Mouse (Mus musculus) liver, embryonic 14.5 days (tissue): ENCODE measurements around the gene Foxn3. TPM values are rescaled to one million over a fixed set of nuclear protein-coding genes. Genes with fewer than 3 reads are reported as not detected.

Experiments
- ATAC-seq: fragments of 200-750 bp; cut with Nextera tagmentation; 2 replicates; pipeline ENCODE4 v1.8.0; 2017; ENCODE audit warnings: moderate number of reproducible peaks, mild to moderate bottlenecking, moderate library complexity; ENCODE audit not compliant: insufficient read depth
- DNase-seq, 3 experiments: peaks; one replicate each; pipeline ENCODE4 v3.0.0-alpha.2; 2012 to 2013; ENCODE audit warnings: low read depth in 3 of 3, low spot score in 3 of 3
- H3K27ac ChIP-seq: fragments of 300-500 bp; sonication (generic); 2 replicates; pipeline ENCODE4 v1.5.1; 2014; ENCODE audit warnings: moderate library complexity, mild to moderate bottlenecking, control low read depth, inconsistent platforms
- H3K27me3 ChIP-seq: fragments of 300-500 bp; sonication (generic); 2 replicates; pipeline ENCODE4 v1.6.1; 2014; ENCODE audit warnings: mild to moderate bottlenecking, low read length, moderate library complexity; ENCODE audit not compliant: control insufficient read depth, insufficient read depth
- H3K36me3 ChIP-seq: fragments of 300-500 bp; sonication (generic); replicated peaks from 2 replicates; pipeline ENCODE4 v1.6.1; 2014; ENCODE audit warnings: low read depth; ENCODE audit not compliant: control insufficient read depth, insufficient read depth
- H3K4me1 ChIP-seq, 2 experiments: fragments of 200-500 bp in 1 of 2; fragments of 300-500 bp in 1 of 2; sonication (generic) in 1 of 2; replicated peaks; 2 replicates each; pipeline ENCODE4 v1.6.1; 2012 to 2014; ENCODE audit warnings: antibody characterized with exemption in 1 of 2, inconsistent platforms in 1 of 2, low read length in 1 of 2; ENCODE audit not compliant: control insufficient read depth in 2 of 2, insufficient read depth in 2 of 2
- H3K4me2 ChIP-seq: fragments of 300-500 bp; sonication (generic); 2 replicates; pipeline ENCODE4 v1.6.1; 2014; ENCODE audit warnings: low read depth, mild to moderate bottlenecking, control low read depth, moderate library complexity
- H3K4me3 ChIP-seq, 2 experiments: fragments of 200-500 bp in 1 of 2; fragments of 300-500 bp in 1 of 2; sonication (generic) in 1 of 2; 2 replicates each; pipeline ENCODE4 v1.5.1; 2012 to 2014; ENCODE audit warnings: low read depth in 2 of 2, low read length in 2 of 2, mild to moderate bottlenecking in 2 of 2, control low read depth in 1 of 2, inconsistent platforms in 1 of 2, moderate library complexity in 1 of 2; ENCODE audit not compliant: insufficient read depth in 1 of 2
- H3K9ac ChIP-seq: fragments of 300-500 bp; sonication (generic); replicated peaks from 2 replicates; pipeline ENCODE4 v1.6.1; 2014; ENCODE audit warnings: mild to moderate bottlenecking, control low read depth, moderate library complexity
- H3K9me3 ChIP-seq: fragments of 300-500 bp; sonication (generic); 2 replicates; pipeline ENCODE4 v1.6.1; 2016; ENCODE audit warnings: low read length, mixed read lengths; ENCODE audit not compliant: control insufficient read depth
- CTCF ChIP-seq: IDR thresholded peaks from 2 replicates; pipeline ENCODE4 v1.5.1; 2016; ENCODE audit warnings: antibody characterized with exemption, low read depth, control low read depth
- EP300 ChIP-seq: IDR thresholded peaks from 2 replicates; pipeline ENCODE4 v1.6.1; 2016; ENCODE audit warnings: antibody characterized with exemption, low read depth
- WGBS: fragments of 180-500 bp; shearing (Covaris S2); extraction: QIAGEN DNeasy Blood & Tissue Kit; methylation state at CpG from one replicate; pipeline ENCODE4 v1.1.7; 2014; ENCODE audit not compliant: insufficient replicate concordance; 5-methylcytosine and 5-hydroxymethylcytosine counted together
- polyA plus RNA-seq, 2 experiments: library from polyadenylated mRNA; depleted of rRNA in 1 of 2; stranded (reverse) in 1 of 2; unstranded in 1 of 2; fragments of >200 nt; fragmentation: Nextera tagmentation in 1 of 2; extraction: Ambion mirVana in 1 of 2; gene quantifications; 2 replicates each; pipeline versions ENCODE4 v1.2.1 to v1.2.3; 2012 to 2014

Gene Foxn3
- polyA plus RNA-seq, 2 experiments, result 2.7 to 13.6 TPM

GRCm38 (mm10) chr12:99155904-99156303, 407.5 kb downstream of the Foxn3 start:
- Histone ChIP-seq H3K27ac (no peak overlapping the region), H3K27me3 (no peaks in the 10 kb centered on the region), H3K9me3 (no peaks in the 10 kb centered on the region; the same call in 1 of the 2 replicates), H3K9ac (no peak overlapping the region), H3K4me3 (no peak overlapping the region), H3K36me3 (no peaks in the 10 kb centered on the region), H3K4me2 (no peak overlapping the region), H3K4me1 (no peaks in the 10 kb centered on the region)
- ATAC-seq (no peak), DNase-seq (no peak)
- TF ChIP-seq CTCF (no peak), EP300 (no peak)
- WGBS, result 69% methylated on average over 5 of the region's 5 CpGs

DNA sequence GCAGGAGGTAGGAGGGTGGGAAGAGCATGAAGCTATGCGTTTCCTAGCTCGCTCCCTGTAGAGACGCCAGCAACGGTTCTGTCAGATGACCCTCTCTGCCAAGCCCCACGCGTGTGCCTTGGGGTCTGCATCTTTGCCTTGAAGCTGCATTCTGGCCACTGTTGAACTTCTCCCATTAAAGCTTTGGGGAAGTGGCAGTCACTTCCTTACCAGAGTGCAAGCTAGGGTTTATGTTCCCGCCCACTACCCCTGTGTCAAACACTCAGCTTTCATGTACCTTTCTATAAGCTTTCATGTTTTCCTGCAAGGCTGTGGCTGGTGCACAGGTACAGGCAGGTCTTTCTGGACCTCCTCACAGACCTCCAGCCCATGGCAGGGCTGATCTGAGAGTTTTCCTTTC, 409.2 kb downstream of the Foxn3 start:
- WGBS, result 57% methylated on average over 7 of the region's 7 CpGs
- TF ChIP-seq CTCF (no peak), EP300 (no peak)
- H3K4me2 ChIP-seq, result no peak overlapping the region
- no peaks in the 10 kb centered on the region for H3K36me3 ChIP-seq
- no peak overlapping the region for H3K9ac ChIP-seq
- H3K4me3 ChIP-seq, result no peak overlapping the region
- H3K4me1 ChIP-seq, result no peaks in the 10 kb centered on the region
- no peaks in the 10 kb centered on the region; the same call in none of the 2 replicates for H3K9me3 ChIP-seq
- ATAC-seq (no peak), DNase-seq (no peak)
- H3K27ac ChIP-seq, result no peak overlapping the region
- no peaks in the 10 kb centered on the region for H3K27me3 ChIP-seq

DNA sequence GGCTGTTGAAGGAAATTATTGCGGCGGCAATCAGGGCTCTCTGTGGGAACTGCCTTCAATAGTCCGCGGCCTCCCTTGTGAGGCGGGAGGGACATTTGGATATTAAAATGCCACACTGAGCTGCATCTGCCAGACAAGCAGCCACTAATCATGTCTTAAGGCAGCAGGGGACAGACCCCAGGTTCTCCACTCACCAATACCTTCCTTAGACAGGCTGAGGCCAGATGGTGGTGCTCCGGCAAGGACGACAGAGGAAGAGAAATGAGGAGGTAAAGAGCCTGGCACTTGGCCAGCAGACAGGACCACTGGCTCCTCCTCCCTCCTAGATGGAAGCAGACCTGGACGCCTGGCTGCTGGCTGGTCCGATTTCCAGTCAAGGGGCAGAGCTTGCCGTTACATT, 409.7 kb downstream of the Foxn3 start:
- H3K4me2 ChIP-seq, result no peak overlapping the region
- DNase-seq (no peak), ATAC-seq (no peak)
- H3K27me3 ChIP-seq, result no peaks in the 10 kb centered on the region
- H3K9ac ChIP-seq, result no peak overlapping the region
- no peaks in the 10 kb centered on the region; the same call in none of the 2 replicates for H3K9me3 ChIP-seq
- WGBS, result 63% methylated on average over 10 of the region's 10 CpGs
- H3K27ac ChIP-seq, result no peak overlapping the region
- H3K36me3 ChIP-seq, result no peaks in the 10 kb centered on the region
- no peak overlapping the region for H3K4me3 ChIP-seq
- H3K4me1 ChIP-seq, result no peaks in the 10 kb centered on the region
- no peak for TF ChIP-seq CTCF
- TF ChIP-seq EP300, result no peak

DNA sequence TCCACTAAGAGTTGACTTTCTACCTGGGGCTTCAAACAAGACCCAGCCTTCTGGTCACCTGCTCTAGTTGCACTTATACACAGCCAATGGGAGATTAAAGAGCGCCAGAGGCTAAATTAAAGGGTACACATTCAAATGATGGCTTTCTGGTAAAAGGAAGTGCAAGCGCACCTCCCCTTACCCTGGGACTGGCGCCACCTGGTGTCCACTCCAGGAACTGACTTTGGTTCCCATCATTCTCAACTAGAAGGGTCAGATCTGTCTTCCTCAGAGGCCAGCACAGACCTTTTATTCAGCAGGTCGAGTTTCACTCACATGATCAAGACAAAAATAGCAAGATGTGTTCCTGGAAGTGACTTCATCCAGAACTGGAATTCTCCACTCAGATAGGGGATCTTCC, 413.3 kb downstream of the Foxn3 start:
- no peaks in the 10 kb centered on the region for H3K27me3 ChIP-seq
- ATAC-seq (no peak), DNase-seq (peak in 1 of 3 experiments; percentile 13)
- no peaks in the 10 kb centered on the region; the same call in 1 of the 2 replicates for H3K9me3 ChIP-seq
- H3K4me1 ChIP-seq, result no peaks in the 10 kb centered on the region
- no peak for TF ChIP-seq EP300
- peak; percentile 84 for TF ChIP-seq CTCF
- H3K4me3 ChIP-seq, result no peak overlapping the region
- 31% methylated on average over 4 of the region's 4 CpGs for WGBS
- no peaks in the 10 kb centered on the region for H3K36me3 ChIP-seq
- no peak overlapping the region for H3K27ac ChIP-seq
- no peak overlapping the region for H3K4me2 ChIP-seq
- H3K9ac ChIP-seq, result no peak overlapping the region

DNA sequence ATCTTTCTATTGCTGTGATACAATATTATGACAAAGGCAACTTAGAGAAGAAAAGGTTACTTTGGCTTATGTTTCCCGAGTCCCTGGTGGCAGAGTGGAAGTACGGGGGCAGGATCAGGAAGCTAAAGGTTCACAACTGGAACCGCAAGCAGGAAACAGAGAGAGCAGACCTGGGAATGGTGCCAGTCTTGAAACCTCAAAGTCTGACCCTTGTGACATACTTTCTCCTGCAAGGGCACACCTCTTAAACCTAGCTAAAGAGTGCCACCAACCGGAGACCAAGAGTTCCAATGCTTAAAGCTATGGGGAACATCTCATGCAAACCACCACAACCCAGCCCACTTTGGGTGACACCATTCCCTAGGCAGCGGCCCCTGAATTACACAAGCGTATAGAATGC, 414.2 kb downstream of the Foxn3 start:
- H3K9me3 ChIP-seq, result no peaks in the 10 kb centered on the region; the same call in 1 of the 2 replicates
- H3K36me3 ChIP-seq, result no peaks in the 10 kb centered on the region
- H3K4me1 ChIP-seq, result no peaks in the 10 kb centered on the region
- no peak overlapping the region for H3K27ac ChIP-seq
- TF ChIP-seq CTCF (no peak), EP300 (no peak)
- H3K4me3 ChIP-seq, result no peak overlapping the region
- H3K4me2 ChIP-seq, result no peak overlapping the region
- H3K27me3 ChIP-seq, result no peaks in the 10 kb centered on the region
- DNase-seq (no peak), ATAC-seq (no peak)
- no peak overlapping the region for H3K9ac ChIP-seq
- 71% methylated on average over 6 of the region's 6 CpGs for WGBS
